Mouse (Mus musculus) heart, embryonic 11.5 days (tissue): ENCODE data around the gene Borcs7. TPM values are rescaled to one million over a fixed set of nuclear protein-coding genes. Genes with fewer than 3 reads are reported as not detected.

Source experiments
- ATAC-seq: fragments of 200-750 bp; cut with Nextera tagmentation; replicated peaks from 2 replicates; pipeline ENCODE4 v1.8.0; 2017; ENCODE audit warnings: moderate library complexity; ENCODE audit not compliant: insufficient number of reproducible peaks, low FRiP score, low TSS enrichment
- H3K27ac ChIP-seq: fragments of 300-500 bp; sonication (generic); 2 replicates; pipeline ENCODE4 v1.5.1; 2014; ENCODE audit warnings: mild to moderate bottlenecking, low read depth, low read length
- H3K27me3 ChIP-seq: fragments of 300-500 bp; sonication (generic); 2 replicates; pipeline ENCODE4 v1.6.1; 2014; ENCODE audit warnings: mild to moderate bottlenecking, low read length, mixed read lengths; ENCODE audit not compliant: control insufficient read depth, insufficient read depth
- H3K36me3 ChIP-seq: fragments of 300-500 bp; sonication (generic); 2 replicates; pipeline ENCODE4 v1.6.1; 2014; ENCODE audit warnings: mild to moderate bottlenecking, low read length, moderate library complexity, mixed read lengths; ENCODE audit not compliant: control insufficient read depth, insufficient read depth
- H3K4me1 ChIP-seq: fragments of 300-500 bp; sonication (generic); 2 replicates; pipeline ENCODE4 v1.6.1; 2014; ENCODE audit warnings: low read length; ENCODE audit not compliant: control insufficient read depth, insufficient read depth
- H3K4me2 ChIP-seq: fragments of 300-500 bp; sonication (generic); 2 replicates; pipeline ENCODE4 v1.6.1; 2014; ENCODE audit warnings: mild to moderate bottlenecking, moderate library complexity
- H3K4me3 ChIP-seq: fragments of 300-500 bp; sonication (generic); 2 replicates; pipeline ENCODE4 v1.5.1; 2014; ENCODE audit warnings: low read depth, low read length
- H3K9ac ChIP-seq: fragments of 300-500 bp; sonication (generic); 2 replicates; pipeline ENCODE4 v1.6.1; 2014; ENCODE audit warnings: mild to moderate bottlenecking, low read depth, low read length, moderate library complexity
- H3K9me3 ChIP-seq: fragments of 300-500 bp; sonication (generic); replicated peaks from 2 replicates; pipeline ENCODE4 v1.6.1; 2016; ENCODE audit warnings: low read length; ENCODE audit not compliant: control insufficient read depth
- WGBS: fragments of 180-500 bp; shearing (Covaris S2); extraction: QIAGEN DNeasy Blood & Tissue Kit; methylation state at CpG from one replicate; pipeline ENCODE4 v1.1.7; 2014; ENCODE audit not compliant: insufficient replicate concordance; 5-methylcytosine and 5-hydroxymethylcytosine counted together
- polyA plus RNA-seq: library from polyadenylated mRNA; unstranded; fragments of >200 nt; fragmentation: Nextera tagmentation; extraction: Ambion mirVana; gene quantifications from 2 replicates; pipeline ENCODE4 v1.2.1, GENCODE M21; 2014

Gene Borcs7
- polyA plus RNA-seq, 1 experiment from 2014 or later: 14.7 TPM

DNA sequence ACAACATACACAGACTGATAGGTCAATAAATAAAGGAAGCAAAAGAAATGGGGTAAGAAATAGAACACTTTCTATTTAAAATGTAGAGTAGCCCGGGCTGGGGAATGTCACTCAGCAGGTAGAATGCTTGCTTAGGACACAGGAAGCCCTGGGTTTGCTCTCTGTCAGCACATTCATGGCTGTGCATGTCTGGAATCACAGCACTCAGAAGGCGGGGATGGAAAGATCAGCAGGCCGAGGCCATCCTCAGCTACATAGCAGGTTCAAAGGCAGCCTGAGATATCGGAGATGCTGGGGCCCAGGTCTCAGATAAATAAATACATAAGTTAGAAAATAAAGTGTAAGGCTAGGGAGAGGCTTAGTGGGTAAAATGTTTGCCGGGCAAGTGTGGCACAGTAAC lies 62.5 kb downstream of the Borcs7 start:
- Histone ChIP-seq H3K27ac (no peak overlapping the region), H3K36me3 (no peaks in the 10 kb centered on the region), H3K9ac (no peak overlapping the region), H3K27me3 (no peaks in the 10 kb centered on the region), H3K9me3 (no peaks in the 10 kb centered on the region), H3K4me1 (no peaks in the 10 kb centered on the region), H3K4me2 (no peak overlapping the region), H3K4me3 (no peak overlapping the region)
- 58% methylated on average over 5 of the region's 5 CpGs for WGBS
- no peak for ATAC-seq

Other genes starting within 250 kb of the Borcs7 start
- 18.0 and 18.6 TPM in 2 replicates for gene Trim8, start 188.2 kb upstream of the Borcs7 start, polyA plus RNA-seq
- gene Arl3, start 116.7 kb upstream of the Borcs7 start, polyA plus RNA-seq: 67.5 and 83.5 TPM in 2 replicates
- gene Sfxn2, start 116.5 kb upstream of the Borcs7 start, polyA plus RNA-seq: 8.1 and 10.5 TPM in 2 replicates
- gene Wbp1l, start 90.8 kb upstream of the Borcs7 start, polyA plus RNA-seq: 41.5 and 45.9 TPM in 2 replicates
- gene Cyp17a1, start 16.7 kb upstream of the Borcs7 start, polyA plus RNA-seq: 0.97 and 1.1 TPM in 2 replicates
- gene As3mt, start 17.6 kb downstream of the Borcs7 start, polyA plus RNA-seq: 47.6 and 54.2 TPM in 2 replicates
- gene Cnnm2, start 71.7 kb downstream of the Borcs7 start, polyA plus RNA-seq: 3.7 and 4.1 TPM in 2 replicates